Mouse (Mus musculus) cortical plate, adult 2 months (tissue): ENCODE data around the gene Scn3b. TPM values are rescaled to one million over a fixed set of nuclear protein-coding genes. Genes with fewer than 3 reads are reported as not detected.
A peak's percentile ranks its signal among the peaks of the same experiment; 100 is the strongest.

ENCODE experiments used
- H3K27ac ChIP-seq: fragments of 200-500 bp; 2 replicates; pipeline ENCODE4 v1.5.1; 2012; ENCODE audit warnings: low read length, control low read depth, inconsistent platforms; ENCODE audit not compliant: insufficient read depth
- H3K4me1 ChIP-seq: fragments of 200-500 bp; 2 replicates; pipeline ENCODE4 v1.6.1; 2011; ENCODE audit warnings: low read length; ENCODE audit not compliant: control insufficient read depth, insufficient read depth
- H3K4me3 ChIP-seq: fragments of 200-500 bp; 2 replicates; pipeline ENCODE4 v1.5.1; 2011; ENCODE audit warnings: mild to moderate bottlenecking, low read length, control low read depth; ENCODE audit not compliant: insufficient read depth
- CTCF ChIP-seq: fragments of 200-500 bp; IDR thresholded peaks from 2 replicates; pipeline ENCODE4 v1.5.1; 2011; ENCODE audit warnings: mild to moderate bottlenecking, control low read depth, low read length; ENCODE audit not compliant: insufficient read depth; ENCODE audit errors: extremely low read depth
- POLR2A ChIP-seq: fragments of 200-500 bp; IDR thresholded peaks from 2 replicates; pipeline ENCODE4 v1.6.1; 2011; ENCODE audit warnings: mild to moderate bottlenecking, low read length, control low read depth; ENCODE audit not compliant: insufficient read depth; ENCODE audit errors: extremely low read depth
- polyA plus RNA-seq: library from polyadenylated mRNA; depleted of rRNA; stranded (reverse); fragments of >200 nt; gene quantifications from 2 replicates; pipeline ENCODE4 v1.2.3, GENCODE M21; 2012

The Scn3b gene
- polyA plus RNA-seq, 1 experiment: 50.5 TPM

- peaks cover 4% of the 10 kb centered on the region; the same call in 1 of the 2 replicates for H3K4me1 ChIP-seq
- peak overlapping the region; percentile 75 for H3K4me3 ChIP-seq
- 0 out of 2 replicates have a peak, but pooled peaks have one; percentile 7 for TF ChIP-seq CTCF
- no peak for TF ChIP-seq POLR2A
- no peak overlapping the region for H3K27ac ChIP-seq
These were observed 823 bp upstream of the Scn3b start for GRCm38 (mm10) chr9:40268040-40268747.

- TF ChIP-seq POLR2A (no peak), CTCF (no peak)
- H3K4me3 ChIP-seq: peak overlapping the region; percentile 75
- no peak overlapping the region for H3K27ac ChIP-seq
- H3K4me1 ChIP-seq: peaks cover 5% of the 10 kb centered on the region; the same call in 1 of the 2 replicates
These were observed 292 bp upstream of the Scn3b start for GRCm38 (mm10) chr9:40268748-40269102.

GRCm38 (mm10) chr9:40269880-40270279 is 863 bp downstream of the Scn3b start:
- Histone ChIP-seq H3K27ac (peak overlapping the region; percentile 70), H3K4me3 (peak overlapping the region; percentile 75), H3K4me1 (peaks cover 5% of the 10 kb centered on the region; the same call in 1 of the 2 replicates)
- TF ChIP-seq CTCF (no peak), POLR2A (peak; percentile 40; the same call in 1 of the 2 replicates)

- no peak overlapping the region for H3K27ac ChIP-seq
- H3K4me3 ChIP-seq: peak overlapping the region; percentile 75
- peak; percentile 43; the same call in 1 of the 2 replicates for TF ChIP-seq POLR2A
- TF ChIP-seq CTCF: no peak
- peaks cover 5% of the 10 kb centered on the region; the same call in 1 of the 2 replicates for H3K4me1 ChIP-seq
These were observed 2.1 kb downstream of the Scn3b start for GRCm38 (mm10) chr9:40271075-40271474.

GRCm38 (mm10) chr9:40272822-40273221 is 3.8 kb downstream of the Scn3b start:
- peak overlapping the region; percentile 1; the same call in 1 of the 2 replicates for H3K4me3 ChIP-seq
- TF ChIP-seq POLR2A (no peak), CTCF (no peak)

GRCm38 (mm10) chr9:40275904-40276303 is 6.9 kb downstream of the Scn3b start:
- Histone ChIP-seq H3K4me3 (no peak overlapping the region), H3K27ac (no peak overlapping the region), H3K4me1 (peaks cover 7% of the 10 kb centered on the region; the same call in 1 of the 2 replicates)
- no peak for TF ChIP-seq CTCF
- TF ChIP-seq POLR2A: no peak

More at GRCm38 (mm10) chr9:40272822-40273221, 3.8 kb downstream of the Scn3b start:
- Histone ChIP-seq H3K27ac (no peak overlapping the region), H3K4me1 (peaks cover 7% of the 10 kb centered on the region; the same call in 1 of the 2 replicates)

GRCm38 (mm10) chr9:40277671-40278070 is 8.7 kb downstream of the Scn3b start:
- TF ChIP-seq CTCF (no peak), POLR2A (no peak)
- H3K4me1 ChIP-seq: peaks cover 5% of the 10 kb centered on the region; the same call in 1 of the 2 replicates
- no peak overlapping the region for H3K4me3 ChIP-seq
- no peak overlapping the region for H3K27ac ChIP-seq

- Histone ChIP-seq H3K4me3 (no peak overlapping the region), H3K27ac (no peak overlapping the region), H3K4me1 (peaks cover 2% of the 10 kb centered on the region; the same call in 1 of the 2 replicates)
- TF ChIP-seq CTCF (no peak), POLR2A (no peak)
These were observed 10.4 kb downstream of the Scn3b start for GRCm38 (mm10) chr9:40279438-40279837.

- Histone ChIP-seq H3K4me1 (no peaks in the 10 kb centered on the region), H3K27ac (no peak overlapping the region), H3K4me3 (no peak overlapping the region)
- TF ChIP-seq CTCF (no peak), POLR2A (no peak)
These were observed 14.0 kb downstream of the Scn3b start for GRCm38 (mm10) chr9:40282968-40283367.

GRCm38 (mm10) chr9:40292475-40292874 is 23.5 kb downstream of the Scn3b start:
- TF ChIP-seq POLR2A (no peak), CTCF (no peak)
- Histone ChIP-seq H3K4me1 (no peaks in the 10 kb centered on the region), H3K27ac (no peak overlapping the region), H3K4me3 (no peak overlapping the region)
